Comparison of ENCODE assay signal across 9 mouse cellular contexts in the genomic region with DNA sequence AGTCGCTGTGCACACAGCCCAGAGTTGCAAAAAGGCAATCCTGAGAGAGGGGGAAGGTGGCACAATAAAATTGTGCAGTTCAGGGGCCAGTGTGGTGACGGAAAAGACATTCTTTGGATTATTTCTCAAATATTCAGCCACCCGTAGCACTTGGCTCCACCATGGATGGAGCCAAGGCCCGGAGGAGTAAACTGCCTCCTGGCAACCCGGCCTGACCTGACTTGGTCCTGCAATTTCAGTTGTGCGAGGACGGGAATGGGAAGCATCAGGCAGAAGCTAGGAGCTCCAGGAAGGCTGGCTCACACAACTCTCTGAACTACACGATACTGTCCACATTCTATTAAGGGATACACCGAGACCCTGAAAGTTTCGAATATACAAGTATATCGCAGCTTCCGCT. TPM values are rescaled to one million over a fixed set of nuclear protein-coding genes. Genes with fewer than 3 reads are reported as not detected.
DNase-seq lines count a peak whose midpoint lies in the region; ATAC-seq and TF ChIP-seq lines count a peak whose summit lies in the region.
"Had no signal": no experiment of that assay in that cellular context is flagged by ENCODE, and none has a peak within 500 bp of the region (broad histone marks: within the 10 kb centered on the region; RNA-seq: fewer than 3 reads in every experiment).

No protein-coding gene starts in this region.

- TF ChIP-seq POLR2A in limb, embryonic 14.5 days (IDR thresholded peaks at IDR 0.05; ENCODE audit: borderline replicate concordance, extremely low read depth, insufficient read depth, insufficient read length): no peak

- intact Hi-C loops in left cerebral cortex, postnatal 14 days (cut with DNase I): loop anchor here (5.0 to 10.0 kb wide), 3 partner anchors 75 to 585 kb away; a partner anchor contains a TSS

- H3K9me3 ChIP-seq in heart, embryonic 10.5 days: no peaks in the 10 kb centered on the region
- no peaks in the 10 kb centered on the region for H3K9me3 ChIP-seq in forebrain, postnatal 0 days (ENCODE audit: low read length)
- H3K9me3 ChIP-seq in limb, embryonic 14.5 days (ENCODE audit: control insufficient read depth, low read length): no peaks in the 10 kb centered on the region
- H3K9me3 ChIP-seq: heart, embryonic 15.5 days had no signal

- WGBS in heart, embryonic 10.5 days: 79% methylated on average over 12 of the region's 12 CpGs
- 58% methylated on average over 12 of the region's 12 CpGs for WGBS in forebrain, postnatal 0 days
- WGBS in limb, embryonic 14.5 days: 78% methylated on average over 12 of the region's 12 CpGs

- H3K4me3 ChIP-seq in heart, embryonic 10.5 days: peak overlapping the region; percentile 62; the same call in 1 of the 2 replicates
- no peak overlapping the region for H3K4me3 ChIP-seq in forebrain, postnatal 0 days (ENCODE audit: low read depth, low read length)
- no peak overlapping the region for H3K4me3 ChIP-seq in limb, embryonic 14.5 days (replicated peaks; ENCODE audit: low read length)

- H3K27me3 ChIP-seq in heart, embryonic 10.5 days (ENCODE audit: insufficient read depth, poor library complexity, severe bottlenecking): 0 out of 2 replicates have a peak, but pooled peaks cover 6% of the 10 kb centered on the region
- no peaks in the 10 kb centered on the region for H3K27me3 ChIP-seq in forebrain, postnatal 0 days (ENCODE audit: insufficient read depth, low read length)
- 0 out of 2 replicates have a peak, but pooled peaks cover 5% of the 10 kb centered on the region for H3K27me3 ChIP-seq in limb, embryonic 14.5 days (ENCODE audit: control insufficient read depth, insufficient read depth, low read length)
- H3K27me3 ChIP-seq: heart, embryonic 15.5 days had no signal

- no peak for DNase-seq in heart, embryonic 10.5 days (ENCODE audit: low spot score)
- DNase-seq in heart, postnatal 4 days: no peak
- peak; percentile 20 for DNase-seq in MN1 (ENCODE audit: low spot score)
- DNase-seq in forebrain, postnatal 0 days: no peak
- no peak for DNase-seq in limb, embryonic 14.5 days (ENCODE audit: low spot score)
- no peak for DNase-seq in layer of hippocampus, postnatal 10 days (ENCODE audit: low spot score in 2 of 2)
- DNase-seq in thymus, postnatal 4 days: no peak
- DNase-seq in left cerebral cortex, postnatal 14 days (ENCODE audit: low spot score in 2 of 2): no peak

- ATAC-seq in forebrain, postnatal 0 days: no peak
- ATAC-seq in limb, embryonic 14.5 days (ENCODE audit: low FRiP score, low read depth): no peak

- H3K9ac ChIP-seq in forebrain, postnatal 0 days: peak overlapping the region; percentile 14; the same call in 1 of the 2 replicates
- H3K9ac ChIP-seq in limb, embryonic 14.5 days (ENCODE audit: low read depth, low read length, severe bottlenecking): no peak overlapping the region

- TF ChIP-seq CTCF in forebrain, postnatal 0 days (IDR thresholded peaks at IDR 0.05; ENCODE audit: low read depth): no peak

- peak overlapping the region; percentile 96 for H3K4me2 ChIP-seq in forebrain, postnatal 0 days (ENCODE audit: low read depth)
- H3K4me2 ChIP-seq in limb, embryonic 14.5 days (replicated peaks; ENCODE audit: low read depth, low read length, severe bottlenecking): peak overlapping the region; percentile 77; the same call in 1 of the 2 replicates

- H3K36me3 ChIP-seq in heart, embryonic 10.5 days: no peaks in the 10 kb centered on the region
- H3K36me3 ChIP-seq in forebrain, postnatal 0 days (ENCODE audit: insufficient read depth): no peaks in the 10 kb centered on the region
- H3K36me3 ChIP-seq in limb, embryonic 14.5 days (ENCODE audit: control insufficient read depth, insufficient read depth, low read length): peaks cover 9% of the 10 kb centered on the region; the same call in 1 of the 2 replicates

- H3K4me1 ChIP-seq in heart, embryonic 10.5 days: peaks cover 29% of the 10 kb centered on the region
- H3K4me1 ChIP-seq in forebrain, postnatal 0 days (ENCODE audit: insufficient read depth): no peaks in the 10 kb centered on the region
- H3K4me1 ChIP-seq in limb, embryonic 14.5 days (ENCODE audit: control insufficient read depth, insufficient read depth, low read length): peaks cover 18% of the 10 kb centered on the region

- no peak overlapping the region for H3K27ac ChIP-seq in heart, embryonic 10.5 days
- peak overlapping the region; percentile 57; the same call in 1 of the 2 replicates for H3K27ac ChIP-seq in forebrain, postnatal 0 days (ENCODE audit: low read depth, low read length)
- no peak overlapping the region for H3K27ac ChIP-seq in limb, embryonic 14.5 days (replicated peaks; ENCODE audit: low read depth, low read length)

RNA-seq across cellular contexts. Expression of a gene that starts 12.9 kb away (rescaled TPM):
- 86.6 and 90.1 TPM in 2 replicates for polyA plus RNA-seq in heart, embryonic 10.5 days (2016; fragmentation: Nextera tagmentation; extraction: Ambion mirVana)
- total RNA-seq in heart, postnatal 4 days (2021): 10 to 100 TPM; 51.2 to 52.7 TPM
- total RNA-seq in forebrain, postnatal 0 days (2014; rRNA removed): 5.8 and 7.1 TPM in 2 replicates
- 14.8 and 14.9 TPM in 2 replicates for polyA plus RNA-seq in forebrain, postnatal 0 days (2015; fragmentation: Nextera tagmentation; extraction: Ambion mirVana)
- polyA plus RNA-seq in limb, embryonic 14.5 days (2012; rRNA removed): 117 and 141 TPM in 2 replicates
- polyA plus RNA-seq in limb, embryonic 14.5 days (2014; fragmentation: Nextera tagmentation; extraction: Ambion mirVana): 201 and 210 TPM in 2 replicates
- 1 to 10 TPM; 4.2 to 5.6 TPM for total RNA-seq in layer of hippocampus, postnatal 10 days (2021)
- 1 to 10 TPM; 2.7 to 3.2 TPM for total RNA-seq in left cerebral cortex, postnatal 14 days (2021)

RNA-seq across cellular contexts. Expression of a gene that starts 32.8 kb away (rescaled TPM):
- 65.0 and 78.7 TPM in 2 replicates for polyA plus RNA-seq in heart, embryonic 10.5 days (2016; fragmentation: Nextera tagmentation; extraction: Ambion mirVana)
- total RNA-seq in heart, postnatal 4 days (2021): 100 to 1,000 TPM; 200 to 203 TPM
- total RNA-seq in forebrain, postnatal 0 days (2014; rRNA removed): 46.5 and 57.4 TPM in 2 replicates
- 47.3 and 62.4 TPM in 2 replicates for polyA plus RNA-seq in forebrain, postnatal 0 days (2015; fragmentation: Nextera tagmentation; extraction: Ambion mirVana)
- polyA plus RNA-seq in limb, embryonic 14.5 days (2012; rRNA removed): 94.5 and 125 TPM in 2 replicates
- polyA plus RNA-seq in limb, embryonic 14.5 days (2014; fragmentation: Nextera tagmentation; extraction: Ambion mirVana): 42.0 and 49.6 TPM in 2 replicates
- total RNA-seq in layer of hippocampus, postnatal 10 days (2021): 100 to 1,000 TPM; 183 to 193 TPM
- total RNA-seq in left cerebral cortex, postnatal 14 days (2021): 100 to 1,000 TPM; 205 to 209 TPM

RNA-seq across cellular contexts. Expression of a gene that starts 53.8 kb away (rescaled TPM):
- 68.3 and 84.3 TPM in 2 replicates for polyA plus RNA-seq in heart, embryonic 10.5 days (2016; fragmentation: Nextera tagmentation; extraction: Ambion mirVana)
- total RNA-seq in heart, postnatal 4 days (2021): 10 to 100 TPM; 34.6 to 35.6 TPM
- total RNA-seq in forebrain, postnatal 0 days (2014; rRNA removed): 54.9 and 57.7 TPM in 2 replicates
- polyA plus RNA-seq in forebrain, postnatal 0 days (2015; fragmentation: Nextera tagmentation; extraction: Ambion mirVana): 86.4 and 88.8 TPM in 2 replicates
- 71.4 and 74.5 TPM in 2 replicates for polyA plus RNA-seq in limb, embryonic 14.5 days (2012; rRNA removed)
- polyA plus RNA-seq in limb, embryonic 14.5 days (2014; fragmentation: Nextera tagmentation; extraction: Ambion mirVana): 79.6 and 83.6 TPM in 2 replicates
- 10 to 100 TPM; 53.4 to 59.6 TPM for total RNA-seq in layer of hippocampus, postnatal 10 days (2021)
- 10 to 100 TPM; 38.9 to 39.9 TPM for total RNA-seq in left cerebral cortex, postnatal 14 days (2021)
